Mouse (Mus musculus) bone marrow, adult 2 months (tissue): ENCODE results near the gene Chmp3.

Experiments
- CTCF ChIP-seq: fragments of 200-500 bp; IDR thresholded peaks from 2 replicates; pipeline ENCODE4 v1.5.1; 2011; ENCODE audit warnings: low read length, control low read depth; ENCODE audit not compliant: control insufficient read depth, insufficient read depth
- POLR2A ChIP-seq: fragments of 200-500 bp; IDR thresholded peaks from 2 replicates; pipeline ENCODE4 v1.6.1; 2011; ENCODE audit warnings: low read depth, mild to moderate bottlenecking, control low read depth, low read length, borderline replicate concordance; ENCODE audit not compliant: control insufficient read depth

DNA sequence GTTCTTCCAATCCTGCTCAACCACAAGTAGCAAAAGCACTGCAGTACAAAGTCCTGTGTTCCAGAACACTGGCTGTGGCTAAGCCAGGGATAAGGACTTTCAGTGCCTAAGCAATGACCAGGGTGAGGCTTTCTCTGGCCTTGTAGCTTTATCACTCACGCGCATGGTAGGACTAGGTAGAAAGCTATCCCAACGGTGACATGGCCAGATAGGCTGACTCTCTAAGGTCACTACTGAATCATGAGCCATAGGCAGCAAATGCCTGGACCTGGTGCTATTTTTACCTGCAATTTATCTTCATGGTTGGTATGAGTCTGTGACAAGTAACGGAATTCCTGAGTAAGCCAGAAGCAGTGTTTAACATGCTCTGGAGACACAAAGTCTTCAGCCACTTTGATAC, 46.6 kb downstream of the Chmp3 start:
- TF ChIP-seq CTCF = no peak
- TF ChIP-seq POLR2A = no peak
